Comparison of ENCODE assay signal across 38 mouse cellular contexts in the genomic region with DNA sequence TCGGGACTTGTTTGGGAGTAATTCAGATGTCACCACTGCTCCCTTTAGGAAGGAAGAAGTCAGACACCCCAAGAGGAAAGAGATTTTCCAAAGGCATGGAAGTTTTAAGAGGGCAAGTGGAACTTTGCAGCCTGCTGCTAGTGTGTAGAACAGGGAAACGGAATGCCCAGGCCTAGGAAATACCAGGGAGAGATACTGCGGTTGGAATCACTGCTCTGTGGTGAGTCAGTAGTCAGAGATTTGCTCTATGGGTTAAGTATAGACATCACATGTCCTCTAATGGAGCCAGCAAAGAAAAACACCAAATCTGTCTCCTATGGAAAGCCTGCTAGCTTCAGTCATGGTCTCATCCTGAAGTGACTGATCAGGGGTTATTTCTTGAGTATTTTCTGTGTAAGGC. TPM values are rescaled to one million over a fixed set of nuclear protein-coding genes. Genes with fewer than 3 reads are reported as not detected.
"Had no signal": no experiment of that assay in that cellular context is flagged by ENCODE, and none has a peak within 500 bp of the region (broad histone marks: within the 10 kb centered on the region; RNA-seq: fewer than 3 reads in every experiment).

No protein-coding gene starts in this region.

- H3K4me1 ChIP-seq: hindbrain, embryonic 13.5 days; hindbrain, embryonic 15.5 days; kidney, embryonic 15.5 days; limb, embryonic 15.5 days; liver, embryonic 13.5 days; liver, embryonic 15.5 days had no signal

- H3K4me2 ChIP-seq: heart, embryonic 12.5 days; hindbrain, embryonic 13.5 days; hindbrain, embryonic 15.5 days; kidney, embryonic 15.5 days; limb, embryonic 13.5 days; limb, embryonic 15.5 days; liver, embryonic 13.5 days; liver, embryonic 15.5 days had no signal

- H3K27me3 ChIP-seq: heart, embryonic 12.5 days; hindbrain, embryonic 13.5 days; hindbrain, embryonic 15.5 days; kidney, embryonic 15.5 days; limb, embryonic 13.5 days; limb, embryonic 15.5 days; liver, embryonic 13.5 days; liver, embryonic 15.5 days had no signal

- H3K9ac ChIP-seq: heart, embryonic 12.5 days; hindbrain, embryonic 13.5 days; hindbrain, embryonic 15.5 days; kidney, embryonic 15.5 days; limb, embryonic 13.5 days; limb, embryonic 15.5 days; liver, embryonic 13.5 days; liver, embryonic 15.5 days had no signal

- H3K9me3 ChIP-seq: heart, embryonic 10.5 days; heart, embryonic 12.5 days; hindbrain, embryonic 13.5 days; hindbrain, embryonic 15.5 days; kidney, embryonic 15.5 days; limb, embryonic 13.5 days; limb, embryonic 15.5 days; liver, embryonic 13.5 days; liver, embryonic 15.5 days had no signal

- DNase-seq: gastrocnemius, postnatal 14 days; gastrocnemius, postnatal 36 days; heart, postnatal 14 days; heart, postnatal 36 days; kidney, adult 11 months; kidney, adult 2 months; kidney, adult 9 months; kidney, postnatal 14 days; kidney, postnatal 36 days; layer of hippocampus, adult 9-11 months; layer of hippocampus, postnatal 36 days; left cerebral cortex, postnatal 4 days; liver, embryonic 13.5 days had no signal

- ATAC-seq: hindbrain, postnatal 0 days; intestine, embryonic 16.5 days had no signal

- H3K27ac ChIP-seq: heart, embryonic 10.5 days; hindbrain, embryonic 13.5 days; hindbrain, embryonic 15.5 days; hindbrain, postnatal 0 days; kidney, embryonic 15.5 days; kidney, postnatal 0 days; limb, embryonic 13.5 days; limb, embryonic 15.5 days; liver, embryonic 13.5 days; liver, embryonic 15.5 days had no signal

- H3K36me3 ChIP-seq: heart, embryonic 10.5 days; heart, embryonic 12.5 days; hindbrain, embryonic 13.5 days; hindbrain, embryonic 15.5 days; kidney, embryonic 15.5 days; limb, embryonic 13.5 days; limb, embryonic 15.5 days; liver, embryonic 13.5 days; liver, embryonic 15.5 days had no signal

- H3K4me3 ChIP-seq: heart, embryonic 10.5 days; heart, embryonic 12.5 days; hindbrain, embryonic 13.5 days; hindbrain, embryonic 15.5 days; kidney, embryonic 15.5 days; limb, embryonic 13.5 days; limb, embryonic 15.5 days; liver, embryonic 13.5 days; liver, embryonic 15.5 days had no signal

RNA-seq across cellular contexts. Expression of gene Cdrt4, which starts 10.8 kb away (rescaled TPM):
- total RNA-seq: gastrocnemius, adult 18-20 months; gastrocnemius, adult 8-10 months; gastrocnemius, postnatal 14 days; gastrocnemius, postnatal 36 days; heart, adult 8-10 months; heart, postnatal 14 days; heart, postnatal 36 days; hematopoietic stem cell, adult 5-6 weeks; hindbrain, postnatal 0 days; layer of hippocampus, adult 18-20 months; layer of hippocampus, postnatal 14 days; left cerebral cortex, adult 18-20 months; left cerebral cortex, adult 8-10 months; left cerebral cortex, postnatal 10 days; left cerebral cortex, postnatal 25 days; left cerebral cortex, postnatal 4 days; liver, adult 2 months had no signal
- polyA plus RNA-seq: heart, embryonic 12.5 days; heart, embryonic 14.5 days; hindbrain, embryonic 11.5 days; hindbrain, embryonic 15.5 days; intestine, embryonic 16.5 days; kidney, adult 2 months; kidney, embryonic 15.5 days; large intestine, adult 2 months; liver, adult 2 months; liver, embryonic 13.5 days; liver, embryonic 15.5 days had no signal
